Mouse (Mus musculus) thymus, adult 2 months (tissue): ENCODE measurements around the gene Ccdc30. TPM values are rescaled to one million over a fixed set of nuclear protein-coding genes. Genes with fewer than 3 reads are reported as not detected.

Experiments
- DNase-seq: peaks from one replicate; pipeline ENCODE4 v3.0.0; 2021
- H3K27ac ChIP-seq: fragments of 200-500 bp; 2 replicates; pipeline ENCODE4 v1.5.1; 2012; ENCODE audit warnings: low read length, control low read depth; ENCODE audit not compliant: control insufficient read depth, insufficient read depth
- H3K27me3 ChIP-seq: fragments of 200-500 bp; 2 replicates; pipeline ENCODE4 v1.6.1; 2012; ENCODE audit warnings: mild to moderate bottlenecking, low read length, moderate library complexity, mixed read lengths; ENCODE audit not compliant: control insufficient read depth, insufficient read depth
- H3K36me3 ChIP-seq: fragments of 200-500 bp; 2 replicates; pipeline ENCODE4 v1.6.1; 2012; ENCODE audit warnings: mild to moderate bottlenecking, low read length, moderate library complexity; ENCODE audit not compliant: control insufficient read depth, insufficient read depth
- H3K4me1 ChIP-seq: fragments of 200-500 bp; replicated peaks from 2 replicates; pipeline ENCODE4 v1.6.1; 2012; ENCODE audit warnings: low read length; ENCODE audit not compliant: control insufficient read depth, insufficient read depth
- H3K4me3 ChIP-seq: fragments of 200-500 bp; 2 replicates; pipeline ENCODE4 v1.5.1; 2012; ENCODE audit warnings: mild to moderate bottlenecking, low read length, control low read depth, moderate library complexity; ENCODE audit not compliant: control insufficient read depth, insufficient read depth
- CTCF ChIP-seq: fragments of 200-500 bp; IDR thresholded peaks from 2 replicates; pipeline ENCODE4 v1.5.1; 2012; ENCODE audit warnings: mild to moderate bottlenecking, control low read depth, low read length, moderate library complexity, borderline replicate concordance; ENCODE audit not compliant: control insufficient read depth, poor library complexity, insufficient read depth; ENCODE audit errors: extremely low read depth
- POLR2A ChIP-seq: fragments of 200-500 bp; IDR thresholded peaks from 2 replicates; pipeline ENCODE4 v1.6.1; 2012; ENCODE audit warnings: mild to moderate bottlenecking, low read length, control low read depth, moderate library complexity; ENCODE audit not compliant: control insufficient read depth, poor library complexity, insufficient read depth; ENCODE audit errors: extremely low read depth
- WGBS: fragments of 180-500 bp; shearing (Covaris S2); methylation state at CpG from one replicate; pipeline ENCODE4 v1.1.7; 2018; 5-methylcytosine and 5-hydroxymethylcytosine counted together
- polyA plus RNA-seq: library from polyadenylated mRNA; depleted of rRNA; stranded (reverse); fragments of >200 nt; gene quantifications from 2 replicates; pipeline ENCODE4 v1.2.3, GENCODE M21; 2012

Ccdc30 gene
- polyA plus RNA-seq, 1 experiment: 3.7 TPM

GRCm38 (mm10) chr4:119437936-119438335 is 22.6 kb upstream of the Ccdc30 start:
- H3K4me3 ChIP-seq: no peak overlapping the region
- no peaks in the 10 kb centered on the region for H3K36me3 ChIP-seq
- no peaks in the 10 kb centered on the region for H3K27me3 ChIP-seq
- WGBS: 99% methylated on average over 2 of the region's 2 CpGs
- H3K27ac ChIP-seq: no peak overlapping the region
- no peak for DNase-seq
- no peaks in the 10 kb centered on the region for H3K4me1 ChIP-seq
- TF ChIP-seq CTCF: no peak
- no peak for TF ChIP-seq POLR2A

- Histone ChIP-seq H3K4me3 (no peak overlapping the region), H3K4me1 (peaks cover 3% of the 10 kb centered on the region), H3K27ac (no peak overlapping the region), H3K36me3 (no peaks in the 10 kb centered on the region), H3K27me3 (no peaks in the 10 kb centered on the region)
- TF ChIP-seq CTCF (0 out of 2 replicates have a peak, but pooled peaks have one; percentile 55), POLR2A (no peak)
- DNase-seq: peak; percentile 67
- WGBS: 27% methylated on average over 5 of the region's 5 CpGs
These were observed 15.4 kb upstream of the Ccdc30 start for GRCm38 (mm10) chr4:119430678-119431077.

- no peak for DNase-seq
These were observed 12.4 kb upstream of the Ccdc30 start for GRCm38 (mm10) chr4:119427680-119428079.

GRCm38 (mm10) chr4:119425601-119426000 is 10.3 kb upstream of the Ccdc30 start:
- WGBS: 71% methylated on average over 2 of the region's 2 CpGs
- Histone ChIP-seq H3K27me3 (no peaks in the 10 kb centered on the region), H3K4me1 (peaks cover 9% of the 10 kb centered on the region), H3K27ac (no peak overlapping the region), H3K36me3 (no peaks in the 10 kb centered on the region), H3K4me3 (no peak overlapping the region)
- TF ChIP-seq CTCF (no peak), POLR2A (no peak)
- DNase-seq: no peak

More at GRCm38 (mm10) chr4:119427680-119428079, 12.4 kb upstream of the Ccdc30 start:
- Histone ChIP-seq H3K27me3 (no peaks in the 10 kb centered on the region), H3K36me3 (no peaks in the 10 kb centered on the region), H3K4me3 (no peak overlapping the region), H3K27ac (no peak overlapping the region), H3K4me1 (peaks cover 6% of the 10 kb centered on the region)
- TF ChIP-seq POLR2A: no peak
- TF ChIP-seq CTCF: no peak
- 73% methylated on average over 2 of the region's 2 CpGs for WGBS

- Histone ChIP-seq H3K27ac (no peak overlapping the region), H3K27me3 (no peaks in the 10 kb centered on the region), H3K36me3 (no peaks in the 10 kb centered on the region), H3K4me1 (peaks cover 9% of the 10 kb centered on the region), H3K4me3 (no peak overlapping the region)
- TF ChIP-seq POLR2A (no peak), CTCF (no peak)
- WGBS: 93% methylated on average over 2 of the region's 2 CpGs
- DNase-seq: no peak
These were observed 9.8 kb upstream of the Ccdc30 start for GRCm38 (mm10) chr4:119425077-119425476.

- Histone ChIP-seq H3K27ac (peak within 1 kb of the TSS; percentile 63; the same call in 1 of the 2 replicates), H3K27me3 (no peaks in the 10 kb centered on the region), H3K4me3 (peak within 1 kb of the TSS; percentile 55), H3K4me1 (peaks cover 9% of the 10 kb centered on the region), H3K36me3 (no peaks in the 10 kb centered on the region)
- WGBS: under 1% methylated on average over 52 of the region's 52 CpGs
- peak; percentile 90 for DNase-seq
- TF ChIP-seq POLR2A (peak; percentile 65; the same call in 1 of the 2 replicates), CTCF (peak; percentile 49; the same call in 1 of the 2 replicates)
These were observed 7.1 kb upstream of the Ccdc30 start, which contains the start of the genes Ppcs and Zmynd12 for GRCm38 (mm10) chr4:119422294-119422964. TSS of gene Ppcs (minus strand) at chr4:119422420. TSS of gene Zmynd12 (plus strand) at chr4:119422814.

- no peaks in the 10 kb centered on the region for H3K27me3 ChIP-seq
- no peak for TF ChIP-seq CTCF
- TF ChIP-seq POLR2A: no peak
- DNase-seq: no peak
- WGBS: 2% methylated on average over 31 of the region's 31 CpGs
- peak overlapping the region; percentile 55 for H3K4me3 ChIP-seq
- H3K4me1 ChIP-seq: peaks cover 9% of the 10 kb centered on the region
- no peaks in the 10 kb centered on the region for H3K36me3 ChIP-seq
- H3K27ac ChIP-seq: no peak overlapping the region
These were observed 6.6 kb upstream of the Ccdc30 start for GRCm38 (mm10) chr4:119421921-119422293.
